In the genomic region with DNA sequence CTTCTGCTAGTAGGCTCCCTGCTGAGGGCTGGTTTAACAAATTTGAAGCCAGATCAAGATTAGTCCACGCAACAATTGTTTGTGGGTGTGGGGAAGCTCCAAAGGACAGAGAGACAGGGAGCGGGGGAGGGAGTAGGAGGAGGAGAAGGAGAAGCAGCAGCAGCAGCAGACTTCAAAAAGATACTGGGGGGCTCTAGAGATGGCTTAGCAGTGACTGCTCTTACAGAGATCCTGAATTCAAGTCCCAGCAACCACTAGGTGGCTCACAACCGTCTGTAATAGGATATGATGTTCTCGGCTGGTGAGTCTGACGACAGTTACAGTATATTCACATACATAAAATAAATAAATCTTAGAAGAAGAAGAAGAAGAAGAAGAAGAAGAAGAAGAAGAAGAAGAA, we compare ENCODE assay signal across 8 mouse cellular contexts. TPM values are rescaled to one million over a fixed set of nuclear protein-coding genes. Genes with fewer than 3 reads are reported as not detected.
A peak's percentile ranks its signal among the peaks of the same experiment; 100 is the strongest.
DNase-seq lines count a peak whose midpoint lies in the region; ATAC-seq lines count a peak whose summit lies in the region.

No protein-coding gene starts in this region.

- DNase-seq in frontal cortex, postnatal 25 days (ENCODE audit: low spot score in 2 of 2), result no peak
- peak; percentile 36 for DNase-seq in urinary bladder, postnatal 14 days (ENCODE audit: low spot score)
- DNase-seq in urinary bladder, adult 2 months (ENCODE audit: low spot score), result no peak
- DNase-seq in embryo, embryonic 10 days (ENCODE audit: low spot score), result peak; percentile 72
- peak; percentile 54 to 74 for DNase-seq in left cerebral cortex, postnatal 25 days (ENCODE audit: low spot score in 2 of 2)
- DNase-seq in right cerebral cortex, postnatal 4 days, result peak; percentile 57

- ATAC-seq in frontal cortex, adult (ENCODE audit: low TSS enrichment), result peak; percentile 52; the same call in 1 of the 2 replicates
- no peak for ATAC-seq in inflammation-experienced regulatory T-cells, adult 6 months

- intact Hi-C loops in left cerebral cortex, postnatal 25 days (cut with DNase I), result loop anchor here (5.0 kb wide), 1 partner anchor 192 kb away; no protein-coding TSS in a partner anchor

RNA-seq across cellular contexts. Expression of gene Pdcd2, which starts 3.0 kb away (rescaled TPM):
- 23.2 and 23.8 TPM in 2 replicates for polyA plus RNA-seq in urinary bladder, adult 2 months (2012; rRNA removed)
- total RNA-seq in left cerebral cortex, postnatal 25 days (2021), result 10 to 100 TPM; 14.7 to 17.0 TPM
- 10 to 100 TPM; 18.0 to 29.1 (median 21.3) TPM for polyA plus RNA-seq in inflammation-experienced regulatory T-cells, adult 6 months (2017; shearing (Covaris generic))

RNA-seq across cellular contexts. Expression of gene Tbp, which starts 30.5 kb away (rescaled TPM):
- 29.3 and 32.4 TPM in 2 replicates for polyA plus RNA-seq in urinary bladder, adult 2 months (2012; rRNA removed)
- total RNA-seq in left cerebral cortex, postnatal 25 days (2021), result 10 to 100 TPM; 25.2 to 28.8 TPM
- 10 to 100 TPM; 48.2 to 58.1 (median 56.7) TPM for polyA plus RNA-seq in inflammation-experienced regulatory T-cells, adult 6 months (2017; shearing (Covaris generic))

RNA-seq across cellular contexts. Expression of gene Psmb1, which starts 30.6 kb away (rescaled TPM):
- polyA plus RNA-seq in urinary bladder, adult 2 months (2012; rRNA removed), result 145 and 185 TPM in 2 replicates
- total RNA-seq in left cerebral cortex, postnatal 25 days (2021), result 100 to 1,000 TPM; 122 to 129 TPM
- polyA plus RNA-seq in inflammation-experienced regulatory T-cells, adult 6 months (2017; shearing (Covaris generic)), result 100 to 1,000 TPM; 370 to 432 (median 370) TPM

RNA-seq across cellular contexts. Expression of gene Prdm9, which starts 34.0 kb away (rescaled TPM):
- polyA plus RNA-seq in urinary bladder, adult 2 months (2012; rRNA removed), result 5.6 and 5.7 TPM in 2 replicates
- total RNA-seq in left cerebral cortex, postnatal 25 days (2021), result 1 to 10 TPM; 1.4 to 3.0 TPM
- polyA plus RNA-seq in inflammation-experienced regulatory T-cells, adult 6 months (2017; shearing (Covaris generic)), result 1 to 10 TPM; 4.5 to 9.0 (median 7.0) TPM

Comparison
In these comparisons a context has a peak if more than half of its experiments do, and no peak if none do; other contexts are left out.
1. DNase-seq: peak in urinary bladder, postnatal 14 days (single experiment), embryo, embryonic 10 days (single experiment), left cerebral cortex, postnatal 25 days (2 of 2) and right cerebral cortex, postnatal 4 days (single experiment); none in frontal cortex, postnatal 25 days (0 of 2) and urinary bladder, adult 2 months (single experiment).